Mouse (Mus musculus) stomach, postnatal 0 days (tissue): ENCODE data around the gene Gm14085.

ENCODE experiments used
- CTCF ChIP-seq: IDR thresholded peaks from 2 replicates; pipeline ENCODE4 v1.5.1; 2016; ENCODE audit warnings: antibody characterized with exemption, low read depth, mild to moderate bottlenecking, moderate library complexity
- EP300 ChIP-seq: optimal IDR thresholded peaks from 2 replicates; pipeline ENCODE3; 2016; ENCODE audit warnings: antibody characterized with exemption

- peak; percentile 87 for TF ChIP-seq CTCF
- TF ChIP-seq EP300, result no peak
Observed at GRCm38 (mm10) chr2:122467351-122468013, 17.3 kb upstream of the Gm14085 start.
